Mouse (Mus musculus) gastrocnemius, postnatal 25 days (tissue): ENCODE results near the gene Qrich2. TPM values are rescaled to one million over a fixed set of nuclear protein-coding genes. Genes with fewer than 3 reads are reported as not detected.
"Not testable (repeated sequence)": the region's sequence is repeated elsewhere in the genome, so short reads cannot be mapped to it uniquely, and the experiment has no call there.

ENCODE experiments used
- DNase-seq: peaks from one replicate; pipeline ENCODE4 v3.0.0; 2022
- total RNA-seq, 2 experiments: library from RNA; stranded (reverse); gene quantifications; 1 replicate in 1 of 2; 2 replicates in 1 of 2; pipeline ENCODE4 v1.2.3; 2021

Qrich2 gene
- total RNA-seq, 2 experiments from 2014 or later: not detected

- DNase-seq: no peak
Measured at GRCm38 (mm10) chr11:116429862-116430613, 36.0 kb downstream of the Qrich2 start.

- DNase-seq: no peak
Measured at GRCm38 (mm10) chr11:116428872-116429859, 36.9 kb downstream of the Qrich2 start.

GRCm38 (mm10) chr11:116426852-116427575 lies 39.0 kb downstream of the Qrich2 start:
- DNase-seq: no peak

- DNase-seq: not testable (repeated sequence)
Measured at GRCm38 (mm10) chr11:116426328-116426727, 39.7 kb downstream of the Qrich2 start.

- no peak for DNase-seq
Measured at GRCm38 (mm10) chr11:116424621-116425407, 41.2 kb downstream of the Qrich2 start.

- no peak for DNase-seq
Measured at GRCm38 (mm10) chr11:116423782-116424620, 42.0 kb downstream of the Qrich2 start.

- DNase-seq: no peak
Measured at GRCm38 (mm10) chr11:116423214-116423613, 42.8 kb downstream of the Qrich2 start.

GRCm38 (mm10) chr11:116422562-116422961 lies 43.5 kb downstream of the Qrich2 start:
- no peak for DNase-seq

- no peak for DNase-seq
Measured at GRCm38 (mm10) chr11:116421102-116421501, 44.9 kb downstream of the Qrich2 start.

- no peak for DNase-seq
Measured at GRCm38 (mm10) chr11:116418841-116419462, 47.1 kb downstream of the Qrich2 start.

- DNase-seq: no peak
Measured at GRCm38 (mm10) chr11:116418194-116418840, 47.7 kb downstream of the Qrich2 start.

- DNase-seq: no peak
Measured at GRCm38 (mm10) chr11:116417054-116417453, 49.0 kb downstream of the Qrich2 start.

- peak; percentile 66 for DNase-seq
Measured at GRCm38 (mm10) chr11:116416196-116416943, 49.7 kb downstream of the Qrich2 start.

GRCm38 (mm10) chr11:116413631-116414022 lies 52.4 kb downstream of the Qrich2 start:
- DNase-seq: no peak

GRCm38 (mm10) chr11:116412904-116413630 lies 53.0 kb downstream of the Qrich2 start, which contains the start of gene Rnf157:
Rnf157 (minus strand) TSS chr11:116413032.
- peak; percentile 87 for DNase-seq

- no peak for DNase-seq
Measured at GRCm38 (mm10) chr11:116412028-116412827, 53.8 kb downstream of the Qrich2 start.

GRCm38 (mm10) chr11:116411582-116411981 lies 54.5 kb downstream of the Qrich2 start:
- no peak for DNase-seq
